Mouse (Mus musculus): ENCODE measurements around the gene Thumpd1. TPM values are rescaled to one million over a fixed set of nuclear protein-coding genes. Genes with fewer than 3 reads are reported as not detected.

Gene Thumpd1
- polyA plus RNA-seq, 1 experiment from 2014 or later, result 70.4 TPM

DNA sequence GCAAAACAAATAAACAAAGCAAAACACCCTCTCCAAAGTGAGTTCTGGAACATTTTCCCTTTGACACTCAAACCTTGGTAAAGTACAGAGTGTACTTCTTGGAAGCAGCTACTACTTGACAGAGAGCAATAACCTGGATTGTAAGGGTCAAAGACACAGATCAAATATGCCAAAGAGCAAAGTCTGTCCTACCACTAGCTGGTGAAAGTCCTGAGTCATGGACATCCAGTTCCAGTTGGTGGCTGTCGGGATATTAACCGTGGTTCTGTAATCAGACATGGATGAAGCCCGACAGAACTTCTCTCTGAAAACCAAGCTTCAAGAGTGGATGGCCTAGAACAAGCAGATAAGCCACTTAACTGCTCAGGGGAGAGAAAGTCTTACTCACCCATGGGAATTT is 52.7 kb downstream of the Thumpd1 start:
- Histone ChIP-seq H3K27ac (no peak overlapping the region), H3K9ac (no peak overlapping the region), H3K27me3 (no peaks in the 10 kb centered on the region), H3K4me3 (no peak overlapping the region), H3K4me2 (no peak overlapping the region), H3K4me1 (no peaks in the 10 kb centered on the region), H3K9me3 (no peaks in the 10 kb centered on the region), H3K36me3 (no peaks in the 10 kb centered on the region)
- 89% methylated on average over 3 of the region's 3 CpGs for WGBS
- no peak for ATAC-seq (ENCODE audit: insufficient number of reproducible peaks, low FRiP score, low TSS enrichment, low read depth)

Other genes with a start within 250 kb of the Thumpd1 start
- not detected in 2 replicates for gene Umod, start 241.5 kb downstream of the Thumpd1 start, polyA plus RNA-seq (2015; fragmentation: Nextera tagmentation; extraction: Ambion mirVana)
- gene Acsm5, start 201.3 kb downstream of the Thumpd1 start, polyA plus RNA-seq (2015; fragmentation: Nextera tagmentation; extraction: Ambion mirVana), result not detected in 2 replicates
- gene Pdilt, start 197.3 kb downstream of the Thumpd1 start, polyA plus RNA-seq (2015; fragmentation: Nextera tagmentation; extraction: Ambion mirVana), result not detected in 2 replicates
- not detected in 2 replicates for gene Acsm2, start 166.5 kb downstream of the Thumpd1 start, polyA plus RNA-seq (2015; fragmentation: Nextera tagmentation; extraction: Ambion mirVana)
- not detected in 2 replicates for gene Acsm1, start 113.8 kb downstream of the Thumpd1 start, polyA plus RNA-seq (2015; fragmentation: Nextera tagmentation; extraction: Ambion mirVana)
- not detected in 2 replicates for gene Acsm4, start 30.8 kb downstream of the Thumpd1 start, polyA plus RNA-seq (2015; fragmentation: Nextera tagmentation; extraction: Ambion mirVana)
- 0.37 and 0.62 TPM in 2 replicates for gene Acsm3, start 40.1 kb upstream of the Thumpd1 start, polyA plus RNA-seq (2015; fragmentation: Nextera tagmentation; extraction: Ambion mirVana)
- 19.4 and 23.0 TPM in 2 replicates for gene Rexo5, start 73.2 kb upstream of the Thumpd1 start, polyA plus RNA-seq (2015; fragmentation: Nextera tagmentation; extraction: Ambion mirVana)
- 16.9 and 20.3 TPM in 2 replicates for gene Eri2, start 73.3 kb upstream of the Thumpd1 start, polyA plus RNA-seq (2015; fragmentation: Nextera tagmentation; extraction: Ambion mirVana)
- gene Lyrm1, start 175.1 kb upstream of the Thumpd1 start, polyA plus RNA-seq (2015; fragmentation: Nextera tagmentation; extraction: Ambion mirVana), result 9.1 and 9.9 TPM in 2 replicates
- gene Dcun1d3, start 175.5 kb upstream of the Thumpd1 start, polyA plus RNA-seq (2015; fragmentation: Nextera tagmentation; extraction: Ambion mirVana), result 12.9 and 13.9 TPM in 2 replicates

All from limb, embryonic 15.5 days (tissue).